Mouse (Mus musculus) midbrain, postnatal 0 days (tissue): ENCODE measurements around the gene Gm10577. TPM values are rescaled to one million over a fixed set of nuclear protein-coding genes. Genes with fewer than 3 reads are reported as not detected.
A peak's percentile ranks its signal among the peaks of the same experiment; 100 is the strongest.

Experiments
- ATAC-seq: fragments of 200-750 bp; cut with Nextera tagmentation; 2 replicates; pipeline ENCODE4 v1.8.0; 2017; ENCODE audit warnings: moderate number of reproducible peaks, mild to moderate bottlenecking, moderate TSS enrichment, moderate library complexity; ENCODE audit not compliant: low FRiP score
- DNase-seq: peaks from one replicate; pipeline ENCODE4 v3.0.0-alpha.2; 2015; ENCODE audit warnings: low spot score
- H3K27ac ChIP-seq: fragments of 300-500 bp; sonication (generic); 2 replicates; pipeline ENCODE4 v1.5.1; 2014; ENCODE audit warnings: low read depth, mild to moderate bottlenecking, low read length, mixed read lengths
- H3K27me3 ChIP-seq: fragments of 300-500 bp; sonication (generic); 2 replicates; pipeline ENCODE4 v1.6.1; 2014; ENCODE audit warnings: low read length, control low read depth, mixed read lengths; ENCODE audit not compliant: insufficient read depth
- H3K36me3 ChIP-seq: fragments of 300-500 bp; sonication (generic); 2 replicates; pipeline ENCODE4 v1.6.1; 2014; ENCODE audit warnings: low read length, control low read depth, mixed read lengths; ENCODE audit not compliant: insufficient read depth
- H3K4me1 ChIP-seq: fragments of 300-500 bp; sonication (generic); 2 replicates; pipeline ENCODE4 v1.6.1; 2014; ENCODE audit warnings: mild to moderate bottlenecking, control low read depth, antibody characterized with exemption, low read length, mixed read lengths; ENCODE audit not compliant: insufficient read depth
- H3K4me2 ChIP-seq: fragments of 300-500 bp; sonication (generic); 2 replicates; pipeline ENCODE4 v1.6.1; 2014; ENCODE audit warnings: low read depth, mild to moderate bottlenecking, low read length, mixed read lengths; ENCODE audit not compliant: poor library complexity, severe bottlenecking
- H3K4me3 ChIP-seq: fragments of 300-500 bp; sonication (generic); 2 replicates; pipeline ENCODE4 v1.5.1; 2014; ENCODE audit warnings: low read depth, mild to moderate bottlenecking, low read length, moderate library complexity
- H3K9ac ChIP-seq: fragments of 300-500 bp; sonication (generic); replicated peaks from 2 replicates; pipeline ENCODE4 v1.6.1; 2014; ENCODE audit warnings: mild to moderate bottlenecking, low read length, moderate library complexity, mixed read lengths; ENCODE audit not compliant: poor library complexity, severe bottlenecking
- H3K9me3 ChIP-seq: fragments of 300-500 bp; sonication (generic); 2 replicates; pipeline ENCODE4 v1.6.1; 2016; ENCODE audit warnings: low read length, control low read depth
- CTCF ChIP-seq: IDR thresholded peaks from 2 replicates; pipeline ENCODE4 v1.5.1; 2016; ENCODE audit warnings: antibody characterized with exemption, mild to moderate bottlenecking
- WGBS: fragments of 180-500 bp; shearing (Covaris S2); extraction: QIAGEN DNeasy Blood & Tissue Kit; methylation state at CpG from one replicate; pipeline ENCODE4 v1.1.7; 2014; 5-methylcytosine and 5-hydroxymethylcytosine counted together
- polyA plus RNA-seq: library from polyadenylated mRNA; unstranded; fragments of >200 nt; fragmentation: Nextera tagmentation; extraction: Ambion mirVana; gene quantifications from 2 replicates; pipeline ENCODE4 v1.2.1, GENCODE M21; 2015
- total RNA-seq: library from RNA; depleted of rRNA; stranded (reverse); fragments of >200 nt; gene quantifications from 2 replicates; pipeline ENCODE4 v1.2.3, GENCODE M21; 2014

Gm10577 gene
- total and polyA plus RNA-seq, 2 experiments from 2014 or later: not detected

DNA sequence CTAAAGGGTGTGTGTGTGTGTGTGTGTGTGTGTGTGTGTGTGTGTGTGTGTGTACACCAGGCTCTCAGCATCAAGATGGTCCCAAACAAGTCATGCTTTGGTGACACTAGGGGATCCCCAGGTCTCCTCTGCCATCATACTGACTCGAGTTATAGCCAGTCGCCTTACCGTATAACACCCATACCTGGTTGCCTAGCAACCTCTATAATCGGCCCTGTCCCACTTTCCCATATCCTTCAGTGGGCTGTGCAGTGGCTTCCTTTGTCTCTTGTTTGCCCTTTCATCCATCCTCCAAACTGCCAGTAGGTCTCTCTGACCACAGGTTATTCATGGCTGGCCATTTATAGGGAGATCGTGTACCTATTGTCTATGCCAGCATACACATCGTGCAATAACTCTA lies 19.4 kb downstream of the Gm10577 start:
- Histone ChIP-seq H3K9me3 (no peaks in the 10 kb centered on the region), H3K27me3 (no peaks in the 10 kb centered on the region), H3K4me1 (0 out of 2 replicates have a peak, but pooled peaks cover 5% of the 10 kb centered on the region), H3K27ac (no peak overlapping the region), H3K9ac (no peak overlapping the region), H3K4me2 (no peak overlapping the region), H3K4me3 (no peak overlapping the region), H3K36me3 (peaks cover 7% of the 10 kb centered on the region)
- WGBS: 65% methylated on average over 6 of the region's 6 CpGs
- DNase-seq: no peak
- TF ChIP-seq CTCF: no peak
- no peak for ATAC-seq

DNA sequence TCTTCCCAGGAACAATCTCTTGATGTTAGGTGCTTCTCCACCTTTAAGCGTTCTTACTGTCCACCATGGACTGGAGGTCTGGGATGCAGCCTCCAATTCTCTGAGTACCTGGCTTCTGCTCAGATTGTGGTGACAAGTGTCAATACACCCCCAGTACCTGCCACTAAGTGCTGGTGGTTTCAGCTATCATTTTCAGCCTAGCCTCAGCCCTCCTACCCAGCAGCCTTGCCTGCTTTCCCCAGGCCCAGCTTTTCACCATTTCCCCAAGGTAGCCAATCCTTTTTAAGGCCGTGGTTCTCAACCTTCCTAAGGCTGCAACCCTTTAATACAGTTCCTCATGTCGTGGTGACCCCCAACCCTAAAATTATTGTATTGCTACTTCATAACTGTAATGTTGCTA lies 19.9 kb downstream of the Gm10577 start:
- ATAC-seq (no peak), DNase-seq (no peak)
- Histone ChIP-seq H3K4me1 (0 out of 2 replicates have a peak, but pooled peaks cover 5% of the 10 kb centered on the region), H3K4me2 (no peak overlapping the region), H3K4me3 (no peak overlapping the region), H3K9ac (no peak overlapping the region), H3K27ac (no peak overlapping the region), H3K27me3 (no peaks in the 10 kb centered on the region), H3K36me3 (peaks cover 7% of the 10 kb centered on the region), H3K9me3 (no peaks in the 10 kb centered on the region)
- no peak for TF ChIP-seq CTCF
- 90% methylated on average over 3 of the region's 3 CpGs for WGBS

DNA sequence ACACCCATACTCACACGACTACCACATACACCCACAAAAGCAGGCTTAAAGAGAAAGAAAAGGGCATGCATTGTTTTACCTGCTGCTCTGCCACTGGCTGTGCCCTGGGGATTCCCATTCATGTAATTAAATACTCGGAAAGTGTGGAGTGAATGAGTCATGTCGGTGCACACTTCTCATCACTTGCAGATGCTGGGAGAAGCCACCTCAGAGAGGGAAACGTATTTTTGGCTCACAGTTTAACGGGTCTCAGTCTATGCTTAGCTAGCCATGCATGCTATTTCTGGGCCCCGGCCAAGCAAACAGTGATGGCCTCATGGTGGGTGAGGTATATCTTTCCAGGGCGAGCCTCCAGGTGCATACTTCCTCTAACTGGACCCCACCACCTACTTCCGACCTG lies 21.6 kb downstream of the Gm10577 start:
- H3K9ac ChIP-seq: no peak overlapping the region
- H3K27ac ChIP-seq: peak overlapping the region; percentile 67
- TF ChIP-seq CTCF: no peak
- H3K4me3 ChIP-seq: no peak overlapping the region
- H3K4me1 ChIP-seq: 0 out of 2 replicates have a peak, but pooled peaks cover 9% of the 10 kb centered on the region
- no peak for DNase-seq
- peaks cover 7% of the 10 kb centered on the region for H3K36me3 ChIP-seq
- no peaks in the 10 kb centered on the region for H3K9me3 ChIP-seq
- ATAC-seq: no peak
- H3K27me3 ChIP-seq: no peaks in the 10 kb centered on the region
- WGBS: 82% methylated on average over 8 of the region's 8 CpGs
- no peak overlapping the region for H3K4me2 ChIP-seq

DNA sequence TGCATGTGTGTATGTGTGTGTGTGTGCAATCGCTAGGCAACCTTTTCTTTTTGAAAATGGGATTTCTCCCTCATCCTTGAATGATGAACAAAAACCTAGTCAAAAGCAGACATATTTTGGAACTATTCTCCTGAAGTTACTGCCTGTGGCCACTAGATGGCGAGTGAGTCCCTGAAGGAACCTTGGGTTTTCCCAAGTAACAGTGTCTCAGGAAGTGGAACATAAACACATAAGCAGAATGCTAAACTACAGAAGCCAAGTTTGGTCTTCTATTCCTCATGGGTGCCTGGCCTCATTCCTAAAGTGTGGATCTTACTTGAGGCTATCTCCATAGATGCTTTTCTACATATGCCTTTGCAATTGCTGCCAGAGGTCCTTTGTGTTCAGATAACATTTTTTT lies 22.4 kb downstream of the Gm10577 start:
- ATAC-seq (no peak), DNase-seq (peak; percentile 84)
- TF ChIP-seq CTCF: peak; percentile 97
- peak overlapping the region; percentile 67; the same call in 1 of the 2 replicates for H3K27ac ChIP-seq
- H3K36me3 ChIP-seq: peaks cover 4% of the 10 kb centered on the region
- H3K4me1 ChIP-seq: 0 out of 2 replicates have a peak, but pooled peaks cover 9% of the 10 kb centered on the region
- H3K4me3 ChIP-seq: no peak overlapping the region
- no peaks in the 10 kb centered on the region for H3K9me3 ChIP-seq
- 21% methylated on average over 2 of the region's 2 CpGs for WGBS
- no peaks in the 10 kb centered on the region for H3K27me3 ChIP-seq
- no peak overlapping the region for H3K4me2 ChIP-seq
- no peak overlapping the region for H3K9ac ChIP-seq

DNA sequence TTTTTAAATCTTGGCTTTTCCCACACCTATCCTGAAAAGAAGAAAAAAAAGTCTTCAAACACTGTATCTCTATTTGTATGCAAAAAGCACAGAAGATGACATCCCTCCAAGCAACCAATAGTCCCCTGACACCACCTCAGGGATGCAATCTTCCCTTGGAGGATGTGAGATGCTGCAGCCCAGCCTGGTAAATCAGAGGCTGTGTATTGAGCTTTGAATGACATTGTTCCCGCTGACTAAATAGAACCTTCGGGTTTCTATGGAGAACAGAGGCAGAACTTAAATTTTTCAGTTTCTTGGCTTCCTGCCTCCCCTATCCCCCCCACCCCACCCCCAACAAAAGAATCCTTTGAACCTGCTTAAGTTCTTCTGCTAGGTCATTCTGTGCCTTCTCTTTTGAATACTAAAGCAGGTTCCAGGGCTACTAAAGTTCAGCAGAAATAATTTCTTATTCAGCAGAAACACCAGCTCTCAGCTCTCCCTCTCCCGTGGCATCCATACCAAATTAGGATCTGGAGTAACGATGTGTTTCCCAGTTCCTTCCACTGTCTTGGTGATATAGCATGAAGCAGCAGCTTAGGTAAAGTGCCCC lies 24.3 kb downstream of the Gm10577 start:
- Histone ChIP-seq H3K4me2 (no peak overlapping the region), H3K27ac (peak overlapping the region; percentile 55; the same call in 1 of the 2 replicates), H3K27me3 (no peaks in the 10 kb centered on the region), H3K4me1 (0 out of 2 replicates have a peak, but pooled peaks cover 7% of the 10 kb centered on the region), H3K9me3 (no peaks in the 10 kb centered on the region), H3K9ac (no peak overlapping the region), H3K4me3 (no peak overlapping the region), H3K36me3 (peaks cover 4% of the 10 kb centered on the region; the same call in 1 of the 2 replicates)
- DNase-seq (peak; percentile 69), ATAC-seq (peak; percentile 29; the same call in 1 of the 2 replicates)
- no peak for TF ChIP-seq CTCF
- 17% methylated on average over 4 of the region's 4 CpGs for WGBS

DNA sequence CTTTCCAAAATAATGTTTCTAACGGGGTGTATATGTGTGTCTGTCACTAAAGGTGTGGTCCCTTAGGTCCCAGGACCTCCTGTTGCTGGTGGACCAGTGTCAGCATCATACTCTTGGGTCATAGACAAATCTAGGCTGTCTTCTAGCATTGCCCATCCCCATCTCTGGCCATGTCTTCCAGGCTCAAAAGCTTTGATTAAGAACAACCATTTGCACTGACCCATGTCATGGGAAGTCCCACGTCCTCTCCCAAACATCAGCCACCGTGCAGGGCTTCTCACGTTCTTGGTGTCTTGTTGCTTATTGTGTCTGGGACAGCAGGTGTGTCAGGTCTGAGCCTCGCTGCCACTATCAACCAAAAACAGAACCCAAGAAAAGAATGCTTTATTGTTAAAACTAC lies 24.9 kb downstream of the Gm10577 start:
- ATAC-seq (no peak), DNase-seq (no peak)
- no peak overlapping the region for H3K4me3 ChIP-seq
- H3K9me3 ChIP-seq: no peaks in the 10 kb centered on the region
- no peaks in the 10 kb centered on the region for H3K27me3 ChIP-seq
- H3K4me1 ChIP-seq: 0 out of 2 replicates have a peak, but pooled peaks cover 7% of the 10 kb centered on the region
- no peak for TF ChIP-seq CTCF
- no peak overlapping the region for H3K9ac ChIP-seq
- no peak overlapping the region for H3K4me2 ChIP-seq
- WGBS: 62% methylated on average over 5 of the region's 5 CpGs
- peak overlapping the region; percentile 55; the same call in 1 of the 2 replicates for H3K27ac ChIP-seq
- peaks cover 4% of the 10 kb centered on the region; the same call in 1 of the 2 replicates for H3K36me3 ChIP-seq
